Mouse (Mus musculus): ENCODE data around the gene Zbtb24. TPM values are rescaled to one million over a fixed set of nuclear protein-coding genes. Genes with fewer than 3 reads are reported as not detected.

The Zbtb24 gene
- polyA plus RNA-seq, 1 experiment from 2014 or later, result 14.6 TPM

- Histone ChIP-seq H3K36me3 (ENCODE audit: insufficient read depth, low read length) (0 out of 2 replicates have a peak, but pooled peaks cover 1% of the 10 kb centered on the region), H3K4me1 (ENCODE audit: insufficient read depth, low read depth, low read length) (peaks cover 16% of the 10 kb centered on the region; the same call in 1 of the 2 replicates), H3K9me3 (ENCODE audit: low read length) (no peaks in the 10 kb centered on the region), H3K9ac (replicated peaks; ENCODE audit: low read depth) (no peak overlapping the region), H3K4me3 (ENCODE audit: low read depth, low read length) (no peak overlapping the region), H3K27me3 (replicated peaks; ENCODE audit: insufficient read depth, low read length) (no peaks in the 10 kb centered on the region), H3K27ac (ENCODE audit: low read length) (peak overlapping the region; percentile 79), H3K4me2 (replicated peaks; ENCODE audit: low read depth, low read length) (no peak overlapping the region)
- peak; percentile 35 for DNase-seq (ENCODE audit: low spot score)
- 52% methylated on average over 6 of the region's 6 CpGs for WGBS
- TF ChIP-seq CTCF (IDR thresholded peaks at IDR 0.05), result no peak
- no peak for TF ChIP-seq EP300 (IDR thresholded peaks at IDR 0.05)
- no peak for ATAC-seq
Measured at GRCm38 (mm10) chr10:41473782-41474468, 23.7 kb downstream of the Zbtb24 start.

DNA sequence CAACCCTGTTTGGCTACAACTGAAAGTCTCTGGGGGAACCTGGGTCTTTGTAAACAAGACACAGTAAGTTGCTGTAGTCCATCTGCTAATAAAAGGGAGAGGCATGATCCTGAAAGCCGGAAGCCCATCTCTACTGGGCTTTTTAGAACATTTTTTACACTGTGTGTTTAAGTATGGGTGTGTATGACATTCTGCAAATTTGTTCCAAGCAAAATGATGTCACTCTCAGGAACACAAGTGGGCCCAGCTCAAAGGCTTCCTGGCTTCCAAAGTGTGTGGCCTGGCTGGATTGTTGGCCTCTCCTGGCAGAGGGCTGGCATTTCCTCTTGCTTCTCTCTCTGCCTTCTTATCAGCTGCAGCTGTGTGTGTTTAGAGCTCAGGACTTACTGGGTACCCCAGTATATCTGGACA lies 24.8 kb downstream of the Zbtb24 start:
- Histone ChIP-seq H3K9me3 (ENCODE audit: low read length) (no peaks in the 10 kb centered on the region), H3K4me3 (ENCODE audit: low read depth, low read length) (no peak overlapping the region), H3K4me2 (replicated peaks; ENCODE audit: low read depth, low read length) (no peak overlapping the region), H3K36me3 (ENCODE audit: insufficient read depth, low read length) (no peaks in the 10 kb centered on the region), H3K27ac (ENCODE audit: low read length) (peak overlapping the region; percentile 79), H3K27me3 (replicated peaks; ENCODE audit: insufficient read depth, low read length) (no peaks in the 10 kb centered on the region), H3K9ac (replicated peaks; ENCODE audit: low read depth) (no peak overlapping the region), H3K4me1 (ENCODE audit: insufficient read depth, low read depth, low read length) (peaks cover 16% of the 10 kb centered on the region; the same call in 1 of the 2 replicates)
- DNase-seq (ENCODE audit: low spot score) (peak; percentile 89), ATAC-seq (peak; percentile 63)
- WGBS, result 23% methylated on average over 1 of the region's 1 CpGs
- TF ChIP-seq EP300 (IDR thresholded peaks at IDR 0.05) (peak; percentile 82), CTCF (IDR thresholded peaks at IDR 0.05) (no peak)

DNA sequence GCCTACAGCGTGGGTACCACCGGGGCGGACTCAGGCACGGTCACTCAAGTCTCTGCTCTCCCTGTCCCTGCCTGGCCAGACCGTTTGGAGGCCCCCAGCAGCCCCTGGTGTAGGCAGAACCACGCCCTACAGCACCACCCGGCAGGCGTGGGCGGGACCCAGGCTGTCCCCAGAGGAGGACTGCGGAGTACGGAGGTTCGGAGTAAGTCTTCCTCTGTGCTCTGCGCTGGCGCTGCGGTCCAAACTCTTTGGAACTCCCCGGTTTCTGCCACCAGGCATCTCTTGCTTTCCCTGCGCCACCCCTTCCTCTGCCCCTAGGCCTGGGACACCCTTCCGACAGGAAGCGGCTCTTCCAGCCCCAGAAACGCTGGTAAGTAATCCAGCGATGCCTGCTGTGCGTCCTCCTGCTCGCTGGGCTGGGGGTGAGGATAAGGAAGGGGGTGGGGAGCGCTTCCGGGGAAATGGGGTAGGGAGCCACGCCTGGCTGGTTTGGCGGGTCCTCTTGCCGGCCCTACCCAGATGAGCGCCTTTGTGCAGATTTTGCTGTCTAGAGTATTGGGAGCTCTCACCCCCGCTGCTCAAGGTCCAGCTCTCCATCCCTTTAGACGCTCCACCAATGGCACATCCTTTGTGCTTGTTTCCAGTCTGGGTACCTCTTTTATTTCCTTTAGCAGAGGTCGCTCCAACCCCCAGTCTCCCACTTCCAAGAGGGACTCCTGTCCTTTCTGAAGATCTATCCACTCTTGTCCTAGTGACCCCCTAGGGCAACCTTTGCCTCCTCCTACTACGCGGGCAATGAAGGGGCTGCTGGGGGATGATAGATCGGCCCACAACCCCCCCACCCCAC lies 26.2 kb downstream of the Zbtb24 start, which contains the start of gene Mical1:
Mical1 (plus strand) TSS at position 144 of the 847 bp plus-strand sequence.
- peak within 1 kb of the TSS; percentile 79 for H3K27ac ChIP-seq (ENCODE audit: low read length)
- peak within 1 kb of the TSS; percentile 88 for H3K4me2 ChIP-seq (replicated peaks; ENCODE audit: low read depth, low read length)
- no peaks in the 10 kb centered on the region for H3K9me3 ChIP-seq (ENCODE audit: low read length)
- peak within 1 kb of the TSS; percentile 52 for H3K4me3 ChIP-seq (ENCODE audit: low read depth, low read length)
- peak; percentile 69 for DNase-seq (ENCODE audit: low spot score)
- no peaks in the 10 kb centered on the region for H3K27me3 ChIP-seq (replicated peaks; ENCODE audit: insufficient read depth, low read length)
- WGBS, result 0% methylated on average over 34 of the region's 35 CpGs
- peak; percentile 51 for ATAC-seq
- H3K36me3 ChIP-seq (ENCODE audit: insufficient read depth, low read length), result no peaks in the 10 kb centered on the region
- H3K9ac ChIP-seq (replicated peaks; ENCODE audit: low read depth), result peak within 1 kb of the TSS; percentile 52
- no peak for TF ChIP-seq CTCF (IDR thresholded peaks at IDR 0.05)
- no peak; the same call in 1 of the 2 replicates for TF ChIP-seq EP300 (IDR thresholded peaks at IDR 0.05)
- H3K4me1 ChIP-seq (ENCODE audit: insufficient read depth, low read depth, low read length), result peaks cover 16% of the 10 kb centered on the region; the same call in 1 of the 2 replicates

- no peak; the same call in 1 of the 2 replicates for TF ChIP-seq EP300 (IDR thresholded peaks at IDR 0.05)
- no peak for TF ChIP-seq CTCF (IDR thresholded peaks at IDR 0.05)
- Histone ChIP-seq H3K9me3 (ENCODE audit: low read length) (no peaks in the 10 kb centered on the region), H3K27ac (ENCODE audit: low read length) (peak overlapping the region; percentile 79), H3K4me3 (ENCODE audit: low read depth, low read length) (peak overlapping the region; percentile 52), H3K36me3 (ENCODE audit: insufficient read depth, low read length) (no peaks in the 10 kb centered on the region), H3K27me3 (replicated peaks; ENCODE audit: insufficient read depth, low read length) (no peaks in the 10 kb centered on the region), H3K9ac (replicated peaks; ENCODE audit: low read depth) (peak overlapping the region; percentile 52), H3K4me2 (replicated peaks; ENCODE audit: low read depth, low read length) (peak overlapping the region; percentile 88), H3K4me1 (ENCODE audit: insufficient read depth, low read depth, low read length) (peaks cover 16% of the 10 kb centered on the region; the same call in 1 of the 2 replicates)
- DNase-seq (ENCODE audit: low spot score), result no peak
- 0% methylated on average over 8 of the region's 9 CpGs for WGBS
- peak; percentile 13 for ATAC-seq
Measured at GRCm38 (mm10) chr10:41477018-41477277, 26.8 kb downstream of the Zbtb24 start.

GRCm38 (mm10) chr10:41477278-41478181 lies 27.3 kb downstream of the Zbtb24 start:
- Histone ChIP-seq H3K9me3 (ENCODE audit: low read length) (no peaks in the 10 kb centered on the region), H3K9ac (replicated peaks; ENCODE audit: low read depth) (peak overlapping the region; percentile 52), H3K27me3 (replicated peaks; ENCODE audit: insufficient read depth, low read length) (no peaks in the 10 kb centered on the region), H3K27ac (ENCODE audit: low read length) (peak overlapping the region; percentile 79), H3K4me3 (ENCODE audit: low read depth, low read length) (peak overlapping the region; percentile 52), H3K36me3 (ENCODE audit: insufficient read depth, low read length) (no peaks in the 10 kb centered on the region), H3K4me2 (replicated peaks; ENCODE audit: low read depth, low read length) (peak overlapping the region; percentile 88), H3K4me1 (ENCODE audit: insufficient read depth, low read depth, low read length) (peaks cover 16% of the 10 kb centered on the region; the same call in 1 of the 2 replicates)
- TF ChIP-seq CTCF (IDR thresholded peaks at IDR 0.05) (no peak), EP300 (IDR thresholded peaks at IDR 0.05) (no peak)
- peak; percentile 80 for ATAC-seq
- WGBS, result 7% methylated on average over 20 of the region's 20 CpGs
- DNase-seq (ENCODE audit: low spot score), result peak; percentile 93
